Mouse (Mus musculus): ENCODE results near the gene Ugt1a6a. TPM values are rescaled to one million over a fixed set of nuclear protein-coding genes. Genes with fewer than 3 reads are reported as not detected.

Ugt1a6a gene
- total and polyA plus RNA-seq, 2 experiments = 55.4 to 106 TPM

DNA sequence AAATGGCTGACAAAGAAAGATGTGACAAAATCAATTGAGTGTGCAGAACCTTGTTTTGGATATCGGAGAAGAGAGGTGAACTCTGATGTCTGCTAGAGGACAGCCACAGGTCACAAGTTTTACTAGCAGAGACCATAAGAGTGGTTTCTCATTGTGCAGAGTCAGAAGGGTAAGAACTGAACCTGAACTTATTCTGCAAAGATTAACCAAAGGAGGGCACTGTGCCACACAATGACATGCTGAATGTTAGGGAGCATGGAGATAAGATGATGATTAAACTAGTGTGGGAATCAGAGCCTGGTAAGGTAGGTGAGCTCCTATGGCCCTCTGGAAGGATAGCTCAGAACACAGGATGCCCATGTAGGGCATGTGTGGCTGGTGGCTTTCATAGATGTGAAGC, 61.1 kb downstream of the Ugt1a6a start:
- Histone ChIP-seq H3K36me3 (ENCODE audit: control insufficient read depth, insufficient read depth, low read length) (peaks cover 10% of the 10 kb centered on the region), H3K9ac (ENCODE audit: low read depth, low read length) (no peak overlapping the region), H3K27me3 (ENCODE audit: control insufficient read depth, insufficient read depth, low read length) (no peaks in the 10 kb centered on the region), H3K27ac (replicated peaks; ENCODE audit: insufficient read depth, low read depth, low read length) (no peak overlapping the region), H3K4me1 (ENCODE audit: control insufficient read depth, insufficient read depth, low read length) (peaks cover 21% of the 10 kb centered on the region), H3K79me2 (ENCODE audit: control insufficient read depth, insufficient read depth, low read length) (peaks cover 40% of the 10 kb centered on the region), H3K4me3 (ENCODE audit: insufficient read depth, low read depth, low read length) (no peak overlapping the region)
- peak; percentile 86 for DNase-seq (ENCODE audit: extremely low read depth, low read depth, low spot score)
- WGBS = 24% methylated on average over 1 of the region's 1 CpGs
- TF ChIP-seq CTCF (IDR thresholded peaks at IDR 0.05; ENCODE audit: low read depth, low read length) = no peak
- TF ChIP-seq POLR2A (IDR thresholded peaks at IDR 0.05; ENCODE audit: extremely low read depth, insufficient read depth, low read length) = no peak

DNA sequence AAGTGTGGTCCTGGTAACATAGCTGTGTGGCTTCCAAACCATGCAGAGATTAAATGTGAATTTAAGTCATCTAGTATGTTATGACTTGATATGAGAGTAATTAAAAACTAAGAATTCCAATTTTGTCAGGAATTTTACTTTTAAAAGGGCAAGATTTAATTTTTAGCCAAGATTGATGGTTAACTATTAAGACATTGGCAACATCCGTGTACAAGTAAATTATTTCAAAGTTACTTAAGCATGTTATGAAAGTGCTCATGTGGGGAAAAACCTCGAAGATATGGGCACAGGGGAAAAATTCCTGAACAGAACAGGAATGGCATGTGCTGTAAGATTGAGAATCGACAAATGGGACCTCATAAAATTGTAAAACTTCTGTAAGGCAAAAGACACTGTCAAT, 62.8 kb downstream of the Ugt1a6a start:
- Histone ChIP-seq H3K27ac (replicated peaks; ENCODE audit: insufficient read depth, low read depth, low read length) (no peak overlapping the region), H3K9ac (ENCODE audit: low read depth, low read length) (no peak overlapping the region), H3K27me3 (ENCODE audit: control insufficient read depth, insufficient read depth, low read length) (no peaks in the 10 kb centered on the region), H3K4me3 (ENCODE audit: insufficient read depth, low read depth, low read length) (no peak overlapping the region), H3K79me2 (ENCODE audit: control insufficient read depth, insufficient read depth, low read length) (peaks cover 32% of the 10 kb centered on the region), H3K4me1 (ENCODE audit: control insufficient read depth, insufficient read depth, low read length) (peaks cover 19% of the 10 kb centered on the region), H3K36me3 (ENCODE audit: control insufficient read depth, insufficient read depth, low read length) (peaks cover 10% of the 10 kb centered on the region)
- 42% methylated on average over 3 of the region's 3 CpGs for WGBS
- TF ChIP-seq POLR2A (IDR thresholded peaks at IDR 0.05; ENCODE audit: extremely low read depth, insufficient read depth, low read length) (no peak), CTCF (IDR thresholded peaks at IDR 0.05; ENCODE audit: low read depth, low read length) (no peak)
- no peak for DNase-seq (ENCODE audit: extremely low read depth, low read depth, low spot score)

DNA sequence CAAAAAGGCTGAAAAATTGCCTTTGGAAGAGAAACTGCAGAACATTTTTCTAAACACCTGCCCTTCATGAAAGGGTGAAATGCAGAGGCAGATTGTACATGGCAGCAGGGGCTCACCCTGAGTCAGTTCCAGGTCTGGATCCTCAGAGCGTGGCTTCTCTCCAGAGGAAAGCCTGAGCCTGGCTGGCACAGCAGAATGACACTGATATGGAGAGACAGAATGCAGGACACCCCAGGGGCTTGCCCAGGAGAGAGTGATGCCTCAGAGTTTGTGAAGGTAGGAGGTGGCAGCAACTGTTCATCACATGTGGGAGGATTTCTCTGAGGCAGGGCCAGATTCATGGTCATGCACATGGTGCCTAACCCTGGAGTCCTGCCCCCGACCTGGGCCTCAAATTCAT, 65.4 kb downstream of the Ugt1a6a start:
- H3K36me3 ChIP-seq (ENCODE audit: control insufficient read depth, insufficient read depth, low read length) = peaks cover 27% of the 10 kb centered on the region
- H3K4me3 ChIP-seq (ENCODE audit: insufficient read depth, low read depth, low read length) = no peak overlapping the region
- peaks cover 8% of the 10 kb centered on the region; the same call in 1 of the 2 replicates for H3K4me1 ChIP-seq (ENCODE audit: control insufficient read depth, insufficient read depth, low read length)
- no peaks in the 10 kb centered on the region for H3K27me3 ChIP-seq (ENCODE audit: control insufficient read depth, insufficient read depth, low read length)
- no peak overlapping the region for H3K9ac ChIP-seq (ENCODE audit: low read depth, low read length)
- DNase-seq (ENCODE audit: extremely low read depth, low read depth, low spot score) = no peak
- WGBS = 63% methylated on average over 2 of the region's 2 CpGs
- H3K79me2 ChIP-seq (ENCODE audit: control insufficient read depth, insufficient read depth, low read length) = peaks cover 22% of the 10 kb centered on the region; the same call in 1 of the 2 replicates
- H3K27ac ChIP-seq (replicated peaks; ENCODE audit: insufficient read depth, low read depth, low read length) = no peak overlapping the region
- TF ChIP-seq CTCF (IDR thresholded peaks at IDR 0.05; ENCODE audit: low read depth, low read length) (no peak), POLR2A (IDR thresholded peaks at IDR 0.05; ENCODE audit: extremely low read depth, insufficient read depth, low read length) (no peak)

DNA sequence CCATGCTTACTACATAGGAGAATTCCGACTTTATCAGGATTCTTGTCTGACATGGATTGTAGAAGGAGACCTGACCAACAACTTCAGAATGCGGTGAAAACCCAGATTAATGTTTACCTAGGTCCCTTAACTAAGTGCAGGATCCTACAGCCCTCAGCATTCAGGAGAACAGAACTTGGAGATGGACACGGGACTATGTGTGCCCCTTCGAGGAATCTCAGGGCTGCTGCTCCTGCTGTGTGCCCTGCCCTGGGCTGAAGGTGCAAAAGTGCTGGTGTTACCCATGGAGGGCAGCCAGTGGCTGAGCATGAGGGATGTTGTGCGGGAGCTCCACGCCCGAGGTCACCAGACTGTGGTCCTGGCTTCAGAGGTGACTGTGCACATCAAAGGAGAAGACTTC, 65.8 kb downstream of the Ugt1a6a start, which contains the start of gene Ugt1a2:
TSS of gene Ugt1a2 (plus strand) at position 146 of the 400 bp plus-strand sequence.
- Histone ChIP-seq H3K36me3 (ENCODE audit: control insufficient read depth, insufficient read depth, low read length) (peaks cover 30% of the 10 kb centered on the region), H3K4me3 (ENCODE audit: insufficient read depth, low read depth, low read length) (no peak within 1 kb of the TSS), H3K27me3 (ENCODE audit: control insufficient read depth, insufficient read depth, low read length) (no peaks in the 10 kb centered on the region), H3K27ac (replicated peaks; ENCODE audit: insufficient read depth, low read depth, low read length) (no peak within 1 kb of the TSS), H3K79me2 (ENCODE audit: control insufficient read depth, insufficient read depth, low read length) (peaks cover 25% of the 10 kb centered on the region), H3K9ac (ENCODE audit: low read depth, low read length) (no peak within 1 kb of the TSS), H3K4me1 (ENCODE audit: control insufficient read depth, insufficient read depth, low read length) (peaks cover 9% of the 10 kb centered on the region; the same call in 1 of the 2 replicates)
- TF ChIP-seq CTCF (IDR thresholded peaks at IDR 0.05; ENCODE audit: low read depth, low read length) (no peak), POLR2A (IDR thresholded peaks at IDR 0.05; ENCODE audit: extremely low read depth, insufficient read depth, low read length) (no peak)
- DNase-seq (ENCODE audit: extremely low read depth, low read depth, low spot score) = no peak
- 71% methylated on average over 7 of the region's 7 CpGs for WGBS

DNA sequence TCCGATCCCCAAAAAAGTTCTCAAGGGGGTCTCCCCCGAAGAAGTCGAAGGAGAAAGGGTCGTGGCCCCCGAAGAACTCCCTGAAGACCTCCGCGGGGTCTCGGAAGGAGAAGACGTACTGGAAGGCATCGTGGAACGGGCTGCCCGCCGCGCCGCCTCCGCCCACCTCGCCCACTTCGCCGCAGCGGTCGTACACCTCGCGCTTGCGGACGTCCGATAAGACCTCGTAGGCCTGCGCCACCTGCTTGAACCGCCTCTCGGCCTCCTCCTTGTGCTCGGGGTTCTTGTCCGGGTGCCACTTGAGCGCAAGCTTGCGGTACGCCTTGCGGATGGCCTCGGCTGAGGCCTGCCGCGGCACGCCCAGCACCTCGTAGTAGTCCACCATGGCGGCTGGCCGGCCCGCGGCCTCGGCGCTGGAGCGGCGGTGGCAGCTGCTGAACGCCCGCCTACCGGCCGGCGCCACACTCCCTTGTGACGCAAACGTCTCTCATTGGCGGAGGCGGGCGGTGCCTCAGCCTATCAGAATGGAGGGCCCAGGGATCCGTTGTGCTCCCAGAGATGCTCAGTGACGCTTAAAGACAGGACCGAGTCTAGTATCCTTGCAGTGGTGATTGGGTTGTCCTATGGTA, 70.8 kb downstream of the Ugt1a6a start, which contains the start of gene Dnajb3:
TSS of gene Dnajb3 (minus strand) at position 489 of the 629 bp plus-strand sequence.
- peak within 1 kb of the TSS; percentile 54; the same call in 1 of the 2 replicates for H3K4me3 ChIP-seq (ENCODE audit: insufficient read depth, low read depth, low read length)
- H3K27me3 ChIP-seq (ENCODE audit: control insufficient read depth, insufficient read depth, low read length) = no peaks in the 10 kb centered on the region
- H3K4me1 ChIP-seq (ENCODE audit: control insufficient read depth, insufficient read depth, low read length) = peaks cover 12% of the 10 kb centered on the region
- TF ChIP-seq POLR2A (IDR thresholded peaks at IDR 0.05; ENCODE audit: extremely low read depth, insufficient read depth, low read length) = no peak
- TF ChIP-seq CTCF (IDR thresholded peaks at IDR 0.05; ENCODE audit: low read depth, low read length) = no peak
- peaks cover 16% of the 10 kb centered on the region for H3K79me2 ChIP-seq (ENCODE audit: control insufficient read depth, insufficient read depth, low read length)
- WGBS = 57% methylated on average over 62 of the region's 62 CpGs
- H3K9ac ChIP-seq (ENCODE audit: low read depth, low read length) = peak within 1 kb of the TSS; percentile 35; the same call in 1 of the 2 replicates
- DNase-seq (ENCODE audit: extremely low read depth, low read depth, low spot score) = no peak
- H3K36me3 ChIP-seq (ENCODE audit: control insufficient read depth, insufficient read depth, low read length) = peaks cover 27% of the 10 kb centered on the region
- H3K27ac ChIP-seq (replicated peaks; ENCODE audit: insufficient read depth, low read depth, low read length) = peak within 1 kb of the TSS; percentile 12; the same call in 1 of the 2 replicates
